Mouse (Mus musculus): ENCODE measurements at regions not wholly inside any gene's neighbourhood (a gene's known extent, or its start where the extent isn't known, plus 50 kb on each side); places are given as distances from the start of the nearest gene placed in this dataset.

GRCm38 (mm10) chr4:153781981-153782521, 175.0 kb upstream of the A430005L14Rik start:
- Histone ChIP-seq H3K36me3 (ENCODE audit: control insufficient read depth, insufficient read depth, low read length) (no peaks in the 10 kb centered on the region), H3K27ac (ENCODE audit: control insufficient read depth, insufficient read depth, low read depth, low read length) (no peak overlapping the region), H3K4me1 (ENCODE audit: control insufficient read depth, insufficient read depth, low read length) (peaks cover 2% of the 10 kb centered on the region), H3K27me3 (ENCODE audit: control insufficient read depth, insufficient read depth, low read length) (no peaks in the 10 kb centered on the region), H3K4me3 (ENCODE audit: control insufficient read depth, low read depth, low read length) (no peak overlapping the region)
- no peak for TF ChIP-seq POLR2A (IDR thresholded peaks at IDR 0.05; ENCODE audit: control insufficient read depth, low read depth, low read length)

DNA sequence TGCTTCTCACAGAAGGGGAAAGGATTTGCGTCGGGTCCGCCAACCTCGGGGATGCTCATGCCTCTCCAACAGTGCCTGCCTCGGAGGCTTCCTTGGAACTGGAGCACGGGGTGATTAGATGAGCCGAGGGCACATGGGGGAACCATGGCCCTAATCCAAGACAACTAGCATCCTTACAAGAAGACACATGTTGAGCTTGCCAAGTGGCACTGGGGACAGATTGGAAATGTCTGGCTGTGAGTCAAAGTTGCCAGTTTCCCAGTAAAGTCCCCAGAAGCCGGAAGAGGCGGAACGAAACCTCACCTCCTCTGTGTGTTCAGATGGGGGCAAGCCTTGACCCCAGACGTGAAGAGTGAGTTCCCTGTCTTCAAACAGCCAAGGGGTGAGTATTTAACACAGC, 172.6 kb upstream of the A430005L14Rik start:
- Histone ChIP-seq H3K4me1 (ENCODE audit: control insufficient read depth, insufficient read depth, low read length) (peaks cover 4% of the 10 kb centered on the region), H3K27me3 (ENCODE audit: control insufficient read depth, insufficient read depth, low read length) (no peaks in the 10 kb centered on the region), H3K36me3 (ENCODE audit: control insufficient read depth, insufficient read depth, low read length) (no peaks in the 10 kb centered on the region), H3K4me3 (ENCODE audit: control insufficient read depth, low read depth, low read length) (no peak overlapping the region), H3K27ac (ENCODE audit: control insufficient read depth, insufficient read depth, low read depth, low read length) (no peak overlapping the region)
- TF ChIP-seq POLR2A (IDR thresholded peaks at IDR 0.05; ENCODE audit: control insufficient read depth, low read depth, low read length) (no peak), CTCF (IDR thresholded peaks at IDR 0.05; ENCODE audit: control insufficient read depth, insufficient read depth, insufficient replicate concordance, low read depth, low read length) (no peak)

GRCm38 (mm10) chr4:153785564-153785963, 171.5 kb upstream of the A430005L14Rik start:
- Histone ChIP-seq H3K4me1 (ENCODE audit: control insufficient read depth, insufficient read depth, low read length) (peaks cover 3% of the 10 kb centered on the region; the same call in 1 of the 2 replicates), H3K4me3 (ENCODE audit: control insufficient read depth, low read depth, low read length) (no peak overlapping the region), H3K27me3 (ENCODE audit: control insufficient read depth, insufficient read depth, low read length) (no peaks in the 10 kb centered on the region), H3K27ac (ENCODE audit: control insufficient read depth, insufficient read depth, low read depth, low read length) (no peak overlapping the region), H3K36me3 (ENCODE audit: control insufficient read depth, insufficient read depth, low read length) (no peaks in the 10 kb centered on the region)
- TF ChIP-seq CTCF (IDR thresholded peaks at IDR 0.05; ENCODE audit: control insufficient read depth, insufficient read depth, insufficient replicate concordance, low read depth, low read length) (no peak), POLR2A (IDR thresholded peaks at IDR 0.05; ENCODE audit: control insufficient read depth, low read depth, low read length) (no peak)

DNA sequence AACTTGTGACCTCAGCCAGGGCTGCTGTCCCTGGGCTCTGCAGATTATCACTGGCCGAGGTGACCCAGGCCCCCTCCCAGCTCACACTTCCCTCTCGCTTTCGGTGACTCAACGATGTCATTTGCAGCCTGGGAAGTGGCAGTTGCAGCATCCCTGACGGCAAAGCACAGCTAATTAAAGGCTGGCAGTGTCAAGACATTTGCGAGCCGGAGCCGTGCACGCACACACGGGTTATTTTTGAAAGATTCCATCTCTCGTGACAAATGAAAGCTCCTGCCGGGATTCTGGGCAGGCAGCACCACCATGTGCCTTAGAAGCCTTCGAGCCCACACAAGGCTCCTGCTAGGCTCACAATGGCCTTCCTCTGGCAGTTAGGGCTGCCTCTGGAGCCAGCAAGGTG, 164.7 kb upstream of the A430005L14Rik start:
- no peak for TF ChIP-seq CTCF (IDR thresholded peaks at IDR 0.05; ENCODE audit: control insufficient read depth, insufficient read depth, insufficient replicate concordance, low read depth, low read length)
- no peak for TF ChIP-seq POLR2A (IDR thresholded peaks at IDR 0.05; ENCODE audit: control insufficient read depth, low read depth, low read length)
- Histone ChIP-seq H3K4me1 (ENCODE audit: control insufficient read depth, insufficient read depth, low read length) (peaks cover 3% of the 10 kb centered on the region; the same call in 1 of the 2 replicates), H3K27ac (ENCODE audit: control insufficient read depth, insufficient read depth, low read depth, low read length) (no peak overlapping the region), H3K4me3 (ENCODE audit: control insufficient read depth, low read depth, low read length) (no peak overlapping the region), H3K27me3 (ENCODE audit: control insufficient read depth, insufficient read depth, low read length) (no peaks in the 10 kb centered on the region), H3K36me3 (ENCODE audit: control insufficient read depth, insufficient read depth, low read length) (no peaks in the 10 kb centered on the region)

GRCm38 (mm10) chr4:153798061-153798460, 159.0 kb upstream of the A430005L14Rik start:
- no peak for TF ChIP-seq POLR2A (IDR thresholded peaks at IDR 0.05; ENCODE audit: control insufficient read depth, low read depth, low read length)
- TF ChIP-seq CTCF (IDR thresholded peaks at IDR 0.05; ENCODE audit: control insufficient read depth, insufficient read depth, insufficient replicate concordance, low read depth, low read length) = no peak
- no peaks in the 10 kb centered on the region for H3K27me3 ChIP-seq (ENCODE audit: control insufficient read depth, insufficient read depth, low read length)

GRCm38 (mm10) chr4:153805727-153806126, 151.3 kb upstream of the A430005L14Rik start:
- TF ChIP-seq CTCF (IDR thresholded peaks at IDR 0.05; ENCODE audit: control insufficient read depth, insufficient read depth, insufficient replicate concordance, low read depth, low read length) (no peak), POLR2A (IDR thresholded peaks at IDR 0.05; ENCODE audit: control insufficient read depth, low read depth, low read length) (no peak)
- no peaks in the 10 kb centered on the region for H3K36me3 ChIP-seq (ENCODE audit: control insufficient read depth, insufficient read depth, low read length)
- H3K4me1 ChIP-seq (ENCODE audit: control insufficient read depth, insufficient read depth, low read length) = no peaks in the 10 kb centered on the region
- no peak overlapping the region for H3K27ac ChIP-seq (ENCODE audit: control insufficient read depth, insufficient read depth, low read depth, low read length)
- H3K4me3 ChIP-seq (ENCODE audit: control insufficient read depth, low read depth, low read length) = no peak overlapping the region
- no peaks in the 10 kb centered on the region for H3K27me3 ChIP-seq (ENCODE audit: control insufficient read depth, insufficient read depth, low read length)

More at GRCm38 (mm10) chr4:153798061-153798460, 159.0 kb upstream of the A430005L14Rik start:
- Histone ChIP-seq H3K4me1 (ENCODE audit: control insufficient read depth, insufficient read depth, low read length) (no peaks in the 10 kb centered on the region), H3K36me3 (ENCODE audit: control insufficient read depth, insufficient read depth, low read length) (no peaks in the 10 kb centered on the region), H3K27ac (ENCODE audit: control insufficient read depth, insufficient read depth, low read depth, low read length) (no peak overlapping the region), H3K4me3 (ENCODE audit: control insufficient read depth, low read depth, low read length) (no peak overlapping the region)

DNA sequence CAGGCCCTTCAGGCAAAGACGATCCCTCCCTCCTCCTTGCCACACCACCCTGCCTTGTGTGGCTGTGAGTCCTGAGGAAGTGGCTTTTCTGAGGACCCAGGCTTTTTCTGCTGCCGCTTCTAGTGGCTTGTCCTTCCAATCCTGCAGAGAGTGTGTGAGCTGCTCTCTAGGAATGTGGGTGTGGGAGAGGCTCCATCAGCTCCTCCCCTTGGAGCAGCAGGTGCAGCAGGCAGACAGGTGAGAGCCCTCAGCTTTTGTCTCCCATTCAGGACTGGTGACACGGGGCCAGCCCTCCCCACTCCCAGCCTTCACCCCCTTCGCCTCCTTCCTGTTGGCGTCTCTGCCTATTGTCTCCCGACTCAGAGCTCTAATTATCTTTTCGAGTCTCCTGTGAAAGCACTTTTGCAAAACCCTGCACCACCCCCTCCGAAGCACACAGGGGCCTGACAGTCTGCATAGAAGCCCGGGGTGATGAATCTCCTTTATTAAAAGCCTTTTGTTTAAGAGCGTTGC, 150.8 kb upstream of the A430005L14Rik start:
- H3K4me3 ChIP-seq (ENCODE audit: control insufficient read depth, low read depth, low read length) = no peak overlapping the region
- no peak for TF ChIP-seq POLR2A (IDR thresholded peaks at IDR 0.05; ENCODE audit: control insufficient read depth, low read depth, low read length)
- no peak for TF ChIP-seq CTCF (IDR thresholded peaks at IDR 0.05; ENCODE audit: control insufficient read depth, insufficient read depth, insufficient replicate concordance, low read depth, low read length)
- no peaks in the 10 kb centered on the region for H3K36me3 ChIP-seq (ENCODE audit: control insufficient read depth, insufficient read depth, low read length)
- no peaks in the 10 kb centered on the region for H3K27me3 ChIP-seq (ENCODE audit: control insufficient read depth, insufficient read depth, low read length)
- no peak overlapping the region for H3K27ac ChIP-seq (ENCODE audit: control insufficient read depth, insufficient read depth, low read depth, low read length)
- no peaks in the 10 kb centered on the region for H3K4me1 ChIP-seq (ENCODE audit: control insufficient read depth, insufficient read depth, low read length)
